Mouse (Mus musculus) layer of hippocampus, adult 9-10 months (tissue): ENCODE measurements around the gene Sowaha.

Experiments
- DNase-seq: peaks from one replicate; pipeline ENCODE4 v3.0.0; 2022; ENCODE audit warnings: low spot score

Gene Sowaha

GRCm38 (mm10) chr11:53479783-53480301, at the start of gene Sowaha, which contains the start of gene Gm9945:
Gene Sowaha (minus strand): TSS chr11:53480274.
Gene Gm9945 (plus strand): TSS chr11:53480166.
- no peak for DNase-seq

DNA sequence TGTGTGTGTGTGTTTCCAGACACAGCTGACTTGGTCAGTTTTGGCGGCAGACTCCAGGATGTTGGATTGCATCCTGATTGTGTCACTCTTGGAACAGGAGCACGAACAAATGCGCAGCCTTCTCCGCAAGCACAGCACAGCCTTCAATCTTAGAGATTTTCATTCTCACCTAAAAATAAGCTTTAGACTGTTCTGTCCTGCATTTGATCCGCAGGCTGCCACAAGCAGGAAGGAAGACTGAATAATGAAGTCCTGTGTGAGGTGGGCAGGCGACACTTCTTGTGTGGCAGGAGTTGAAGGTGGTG, 49.1 kb upstream of the Sowaha start:
- no peak for DNase-seq

GRCm38 (mm10) chr11:53528397-53529252, 48.6 kb upstream of the Sowaha start:
- DNase-seq, result no peak

- no peak for DNase-seq
These were observed 45.4 kb upstream of the Sowaha start for GRCm38 (mm10) chr11:53525461-53525860.

DNA sequence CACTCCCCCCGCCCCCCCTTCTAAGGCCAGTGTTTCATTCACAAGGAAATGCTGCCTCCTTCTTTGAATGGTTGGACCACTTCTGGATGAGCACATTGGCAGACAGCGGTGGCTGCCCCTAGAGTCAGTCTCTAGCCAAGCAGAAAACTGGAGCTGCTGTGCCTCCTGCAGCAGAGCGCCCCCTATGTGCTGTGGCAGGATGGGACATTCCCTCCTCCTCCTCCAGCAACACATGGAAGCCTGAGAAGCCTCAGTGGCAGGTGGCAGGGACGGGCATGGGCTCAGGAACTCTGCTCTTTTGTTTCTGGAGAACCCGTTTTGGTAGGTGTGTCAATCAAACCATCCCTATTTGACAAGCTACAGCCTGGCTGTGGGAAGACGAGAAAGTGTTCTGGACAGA, 44.8 kb upstream of the Sowaha start:
- no peak for DNase-seq

DNA sequence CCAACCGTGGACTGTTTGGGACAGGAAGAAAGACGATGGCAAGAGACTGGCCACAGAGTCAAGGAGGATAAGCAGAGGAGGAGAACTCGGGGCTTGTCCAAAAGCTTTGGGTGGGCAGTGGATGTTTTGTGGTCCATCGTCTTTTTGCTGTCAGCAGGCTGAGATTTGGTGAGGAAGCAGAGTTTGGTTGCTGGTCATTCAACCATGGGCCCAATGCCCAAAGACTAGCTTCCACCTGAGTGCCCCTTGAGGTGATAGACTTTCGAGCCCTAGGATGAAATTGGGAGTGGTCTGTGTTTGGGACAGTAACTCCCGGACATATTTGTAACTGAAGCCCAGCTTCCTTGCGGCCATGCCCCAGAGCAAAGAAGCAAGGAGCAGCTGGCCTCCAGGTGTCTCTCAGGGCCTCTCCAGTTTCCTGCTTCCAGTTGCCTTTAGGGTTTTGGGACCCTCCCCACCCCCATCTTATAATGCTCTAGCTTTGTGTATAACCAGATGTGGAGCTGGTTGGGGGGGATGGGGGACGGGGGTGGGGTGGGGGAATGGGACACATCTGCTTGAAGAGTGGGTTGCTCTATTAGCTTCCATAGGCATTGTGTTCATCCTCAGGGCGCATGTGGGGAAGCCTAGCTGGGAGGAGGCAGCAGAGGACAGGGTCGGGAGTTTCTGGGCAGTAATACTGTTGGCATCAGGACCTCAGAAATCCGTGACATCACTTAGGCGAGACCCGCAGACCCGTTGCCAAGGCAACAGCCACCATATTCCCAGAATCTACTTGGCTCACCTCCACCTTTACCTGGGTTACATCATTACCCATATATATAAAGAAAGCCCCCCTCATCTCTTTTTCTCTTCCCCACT, 43.7 kb upstream of the Sowaha start:
- DNase-seq, result no peak

DNA sequence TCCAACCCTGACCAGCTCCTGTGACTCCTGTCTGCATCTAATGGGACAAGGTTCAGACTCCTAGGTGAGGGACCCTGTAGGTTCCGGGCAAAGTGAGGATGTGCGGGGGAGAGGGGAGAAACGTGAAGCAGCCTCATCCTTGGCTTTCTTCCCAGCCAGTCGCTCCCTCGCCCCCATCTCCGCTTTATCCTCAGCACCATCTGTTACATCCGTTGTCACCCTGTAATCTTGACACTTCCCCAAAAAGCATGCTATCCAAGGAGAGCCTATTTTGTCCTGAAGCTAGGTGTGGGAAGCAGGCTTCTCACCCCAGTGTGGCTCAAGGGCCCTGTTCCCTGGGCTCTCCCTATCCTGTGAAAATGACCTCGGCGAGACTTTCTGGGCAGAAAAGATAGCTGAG, 42.9 kb upstream of the Sowaha start:
- no peak for DNase-seq

DNA sequence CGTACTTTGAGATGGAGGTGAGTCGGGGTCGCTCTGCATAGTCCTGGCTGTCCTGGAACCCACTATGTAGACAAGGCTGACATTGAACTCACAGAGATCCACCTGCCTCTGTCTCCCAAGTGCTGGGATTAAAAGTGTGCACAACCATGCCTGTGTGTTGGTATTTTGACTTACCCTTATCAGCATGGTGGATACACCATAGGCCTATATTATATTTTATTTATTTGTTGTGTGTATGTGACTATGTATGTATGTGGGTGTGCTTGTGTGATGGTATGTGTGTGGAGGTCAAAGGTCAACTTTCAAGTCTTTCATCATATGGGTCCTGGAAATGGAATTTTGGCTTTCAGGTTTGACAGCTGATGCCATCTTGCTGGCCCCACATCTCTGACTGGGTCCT, 42.3 kb upstream of the Sowaha start:
- DNase-seq, result no peak

DNA sequence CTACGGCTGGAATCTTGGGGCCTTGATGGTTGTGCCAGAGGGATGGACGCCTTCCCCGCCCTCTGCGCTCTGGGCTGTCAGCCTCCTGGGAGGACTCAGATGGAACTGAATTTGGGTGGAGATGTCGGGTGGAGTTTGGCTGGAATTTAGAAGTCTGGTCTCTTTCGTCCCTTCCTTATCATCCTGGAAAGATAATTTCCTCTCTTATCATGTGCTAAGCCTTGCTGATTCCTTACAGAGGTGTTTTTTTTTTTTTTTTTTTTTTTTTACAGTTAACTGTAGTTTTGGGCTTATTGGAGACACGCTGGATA, 41.7 kb upstream of the Sowaha start:
- DNase-seq, result no peak

GRCm38 (mm10) chr11:53521120-53521820, 41.2 kb upstream of the Sowaha start:
- DNase-seq, result no peak

- DNase-seq, result no peak
These were observed 40.3 kb upstream of the Sowaha start for GRCm38 (mm10) chr11:53520122-53520978.

- DNase-seq, result no peak
These were observed 39.4 kb upstream of the Sowaha start, which contains the start of gene Sept8 for GRCm38 (mm10) chr11:53519207-53520121. Gene Sept8 (plus strand): TSS chr11:53519257.

DNA sequence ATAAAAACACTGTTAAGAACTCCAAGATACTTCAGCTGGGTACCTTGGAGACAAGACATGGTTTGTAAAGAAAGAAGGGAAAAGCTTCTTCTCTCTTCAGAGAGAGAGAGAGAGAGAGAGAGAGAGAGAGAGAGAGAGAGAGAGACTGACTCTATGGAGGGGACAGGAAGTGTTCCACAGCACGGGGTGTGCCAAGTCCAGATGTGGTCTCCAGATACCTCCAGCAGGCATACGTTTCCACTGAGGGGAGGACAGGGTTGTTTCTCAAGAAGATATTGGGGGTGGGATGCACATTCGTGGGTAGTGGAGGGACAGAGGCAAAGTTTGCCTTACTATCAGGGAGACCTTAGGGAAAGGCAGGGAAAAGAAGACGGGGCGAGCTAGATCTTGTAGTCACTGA, 38.7 kb upstream of the Sowaha start:
- no peak for DNase-seq

DNA sequence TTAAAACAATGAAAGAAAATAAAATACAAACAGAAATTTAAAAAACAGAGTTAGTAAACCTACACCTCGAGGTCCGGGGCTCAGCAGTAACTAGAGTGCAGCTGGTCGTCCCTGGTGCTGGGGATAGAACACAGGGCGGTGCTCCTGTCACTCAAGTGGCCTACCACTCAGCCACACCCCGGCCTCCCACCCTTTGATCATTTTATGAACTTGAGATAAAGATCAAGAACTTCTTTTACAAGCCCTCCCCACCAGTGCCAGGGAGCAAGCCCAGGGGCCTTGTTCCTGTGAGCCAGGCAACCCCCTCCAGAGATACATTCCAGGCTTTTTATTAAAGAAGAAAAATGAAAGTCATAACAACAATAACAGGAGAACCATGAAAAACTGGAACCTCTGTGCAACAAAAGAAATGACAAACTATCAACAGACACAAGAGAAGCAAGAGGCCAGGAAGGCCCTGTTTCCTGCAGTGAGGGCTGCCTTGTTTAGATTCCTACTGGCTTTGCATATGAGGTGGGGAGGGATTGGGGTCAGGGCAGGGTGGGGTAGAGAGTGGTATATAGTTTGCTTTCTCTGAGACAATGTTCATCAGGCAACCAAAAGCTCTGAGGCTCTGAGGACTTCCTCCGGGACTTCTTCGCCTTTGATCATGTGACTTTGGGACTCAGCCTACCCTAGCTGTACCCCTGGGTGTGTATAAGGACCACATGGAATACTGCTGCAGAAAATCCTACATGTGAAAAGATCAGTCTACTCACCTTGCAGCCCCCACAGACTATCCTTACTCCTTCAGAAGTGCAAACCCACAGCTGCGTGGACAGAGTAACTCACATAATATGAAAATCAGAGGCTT, 36.9 kb upstream of the Sowaha start:
- DNase-seq, result no peak

- no peak for DNase-seq
These were observed 30.3 kb upstream of the Sowaha start for GRCm38 (mm10) chr11:53510351-53510750.

DNA sequence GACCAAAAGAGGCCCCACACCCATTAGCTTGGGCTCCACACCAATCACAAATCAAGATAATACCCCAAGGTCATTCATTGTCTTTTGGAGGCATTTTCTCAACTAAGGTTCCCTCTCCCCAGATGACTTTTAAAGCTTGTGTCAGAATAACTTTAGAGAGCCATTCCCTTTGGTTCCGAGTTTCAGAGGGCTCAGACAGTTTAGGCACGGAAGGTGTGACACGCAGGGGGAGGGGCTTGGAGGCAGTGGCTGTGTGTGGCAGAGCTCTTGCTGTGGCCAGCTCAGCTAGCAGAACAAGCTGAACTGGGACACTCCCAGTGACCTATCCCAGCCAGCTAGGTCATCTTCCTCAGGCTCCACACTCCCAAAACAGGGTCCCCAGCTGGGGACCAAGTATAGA, 28.5 kb upstream of the Sowaha start:
- DNase-seq, result no peak

DNA sequence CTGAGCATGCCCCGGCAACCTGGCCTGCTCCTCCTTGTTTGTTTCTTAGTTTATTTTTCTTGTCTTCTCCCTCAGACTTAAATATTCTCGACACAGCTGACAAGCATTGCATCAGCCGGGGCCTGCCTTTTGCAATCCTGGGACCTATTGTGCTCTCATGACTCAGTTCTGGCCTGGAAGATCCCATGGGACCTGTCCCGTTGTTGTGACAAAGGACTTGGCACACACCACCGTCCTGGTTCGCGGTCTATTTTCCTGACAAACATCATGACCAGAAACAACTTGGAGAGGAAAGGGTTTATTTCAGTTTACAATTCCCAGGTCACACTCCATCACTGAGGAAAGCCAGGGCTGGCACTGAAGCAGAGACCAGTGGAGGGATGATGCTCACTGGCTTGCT, 28.1 kb upstream of the Sowaha start:
- DNase-seq, result no peak

DNA sequence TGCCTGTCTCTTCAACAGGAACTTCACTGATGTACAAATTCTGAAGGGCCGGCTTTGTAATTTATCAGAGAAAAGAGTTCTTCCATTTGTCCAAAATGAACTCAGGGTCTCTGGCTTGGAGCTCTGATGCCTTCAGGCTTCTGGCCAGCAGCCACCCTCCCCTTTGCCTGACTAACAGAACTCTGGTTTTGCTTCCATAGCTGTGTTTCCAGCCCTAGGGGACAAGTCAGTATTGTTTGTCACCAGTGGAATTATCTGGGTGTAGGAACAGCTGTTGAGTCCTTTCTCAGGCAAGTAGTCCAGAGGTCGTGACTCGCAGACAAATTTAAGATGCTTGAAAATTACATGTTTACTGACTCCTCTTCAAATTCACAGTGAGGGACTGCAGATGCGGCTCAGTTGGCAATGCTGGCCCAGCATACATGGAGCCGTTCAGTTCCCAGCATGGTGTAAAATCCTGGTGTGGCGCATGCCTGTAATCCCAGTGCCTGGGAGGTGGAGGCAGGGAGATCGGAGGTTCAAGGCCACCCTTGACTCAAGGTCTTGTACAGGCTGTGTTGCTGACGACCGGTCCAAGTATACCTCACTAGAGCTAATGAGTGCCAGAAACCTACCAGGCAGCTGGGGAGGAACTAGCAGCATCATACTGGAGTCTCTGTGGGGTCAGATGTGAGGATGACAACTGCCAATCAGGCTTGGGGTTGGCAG, 27.2 kb upstream of the Sowaha start:
- DNase-seq, result no peak
